Mouse (Mus musculus) brain, embryonic 14.5 days (tissue): Measurements from ENCODE around the gene Rmnd5b.

Source experiments
- CTCF ChIP-seq: fragments of 200-500 bp; IDR thresholded peaks from 2 replicates; pipeline ENCODE4 v1.5.1; 2012; ENCODE audit warnings: inconsistent platforms, mild to moderate bottlenecking, moderate library complexity, borderline replicate concordance; ENCODE audit not compliant: insufficient read depth, insufficient read length; ENCODE audit errors: extremely low read depth
- POLR2A ChIP-seq: fragments of 200-500 bp; IDR thresholded peaks from 2 replicates; pipeline ENCODE4 v1.6.1; 2012; ENCODE audit warnings: mild to moderate bottlenecking, inconsistent platforms, borderline replicate concordance; ENCODE audit not compliant: poor library complexity, insufficient read depth, insufficient read length, severe bottlenecking; ENCODE audit errors: extremely low read depth

- TF ChIP-seq CTCF (no peak), POLR2A (peak; percentile 99)
Measured at GRCm38 (mm10) chr11:51606447-51607095, 29.1 kb downstream of the Rmnd5b start, which contains the start of gene Hnrnpab.
